Mouse (Mus musculus) kidney, postnatal 4 days (tissue): ENCODE measurements around the gene 2300003K06Rik.
"Not testable (repeated sequence)": the region's sequence is repeated elsewhere in the genome, so short reads cannot be mapped to it uniquely, and the experiment has no call there.

ENCODE experiments used
- DNase-seq, 2 experiments: peaks; one replicate each; pipeline ENCODE4 v3.0.0; 2021; ENCODE audit warnings: mixed read lengths in 2 of 2

Gene 2300003K06Rik

DNA sequence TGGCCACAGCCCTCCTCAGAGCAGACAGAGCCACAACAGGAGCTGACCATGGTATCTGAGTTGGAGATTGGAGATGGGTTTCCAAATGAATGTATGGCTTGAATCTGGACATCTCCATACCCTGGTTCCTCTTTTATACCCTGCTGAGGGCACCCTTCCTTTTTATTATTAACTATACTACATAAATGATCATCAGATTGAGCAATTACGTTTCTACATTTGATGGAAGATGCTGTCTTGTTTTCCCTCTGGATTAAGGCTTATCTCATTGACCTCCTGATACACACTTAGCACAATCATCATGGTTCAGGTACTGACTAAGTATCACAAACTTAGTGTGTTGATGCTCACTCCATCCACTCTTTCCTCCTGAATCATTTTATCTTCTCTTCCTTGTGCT is at the start of gene 2300003K06Rik:
Gene 2300003K06Rik, minus strand, starts transcription at position 101 of the 400 bp plus-strand sequence.
- DNase-seq: no peak

- not testable (repeated sequence) for DNase-seq
Observed at GRCm38 (mm10) chr11:99878887-99879286, 41.0 kb upstream of the 2300003K06Rik start, which contains the start of gene Gm11567. Gm11567 (plus strand) TSS chr11:99879187.

GRCm38 (mm10) chr11:99873089-99873488 is 35.2 kb upstream of the 2300003K06Rik start, which contains the start of gene Krtap9-1:
Krtap9-1 (plus strand) TSS chr11:99873389.
- DNase-seq: not testable (repeated sequence)

GRCm38 (mm10) chr11:99864176-99864575 is 26.3 kb upstream of the 2300003K06Rik start, which contains the start of gene Gm11559:
Gm11559 (plus strand) TSS chr11:99864476.
- not testable (repeated sequence) for DNase-seq

GRCm38 (mm10) chr11:99858761-99859160 is 20.9 kb upstream of the 2300003K06Rik start:
- no peak for DNase-seq

GRCm38 (mm10) chr11:99857617-99858016 is 19.8 kb upstream of the 2300003K06Rik start, which contains the start of gene Gm11568:
Gm11568 (plus strand) TSS chr11:99857917.
- no peak for DNase-seq

GRCm38 (mm10) chr11:99854121-99854520 is 16.3 kb upstream of the 2300003K06Rik start:
- peak; percentile 15 to 16 for DNase-seq

DNA sequence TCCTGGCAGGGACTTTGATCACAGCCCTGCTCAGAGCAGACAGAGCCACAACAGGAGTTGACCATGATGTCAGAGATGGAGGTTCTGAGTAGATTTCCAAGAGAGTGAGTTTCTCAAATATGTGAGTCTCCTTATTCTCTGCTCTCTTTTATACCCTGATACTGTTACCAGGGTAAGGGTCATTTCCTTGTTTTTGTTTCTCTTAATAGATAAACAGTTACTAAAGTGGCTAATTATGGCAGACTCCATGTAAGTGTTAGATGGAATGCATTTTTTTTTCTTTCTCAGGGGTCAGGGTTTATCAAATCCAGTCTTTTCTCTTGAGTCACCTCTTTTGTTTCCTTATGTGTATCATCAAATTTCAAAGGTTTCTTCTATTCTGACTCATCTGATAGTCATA is 13.6 kb upstream of the 2300003K06Rik start, which contains the start of gene Krtap4-16:
Gene Krtap4-16, minus strand, starts transcription at position 101 of the 400 bp plus-strand sequence.
- no peak for DNase-seq

DNA sequence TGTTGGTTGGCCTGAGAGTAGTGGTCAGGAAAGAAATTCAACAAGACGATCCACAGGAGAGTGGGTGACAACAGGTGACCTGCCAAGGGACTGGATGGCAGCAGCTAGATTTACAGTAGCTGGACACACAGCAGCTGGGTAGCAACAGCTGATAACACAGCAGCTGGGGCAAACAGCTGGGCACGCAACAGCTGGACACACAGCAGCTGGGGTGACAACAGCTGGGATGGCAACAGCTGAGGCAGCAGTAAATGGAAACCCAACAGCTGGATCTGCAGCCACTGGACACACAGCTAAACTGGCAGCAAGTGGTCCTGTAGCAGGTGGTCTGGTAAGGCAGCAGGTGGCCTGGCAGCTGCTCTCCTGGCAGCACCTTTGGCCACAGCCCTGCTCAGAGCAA is 8.9 kb upstream of the 2300003K06Rik start:
- DNase-seq: no peak

DNA sequence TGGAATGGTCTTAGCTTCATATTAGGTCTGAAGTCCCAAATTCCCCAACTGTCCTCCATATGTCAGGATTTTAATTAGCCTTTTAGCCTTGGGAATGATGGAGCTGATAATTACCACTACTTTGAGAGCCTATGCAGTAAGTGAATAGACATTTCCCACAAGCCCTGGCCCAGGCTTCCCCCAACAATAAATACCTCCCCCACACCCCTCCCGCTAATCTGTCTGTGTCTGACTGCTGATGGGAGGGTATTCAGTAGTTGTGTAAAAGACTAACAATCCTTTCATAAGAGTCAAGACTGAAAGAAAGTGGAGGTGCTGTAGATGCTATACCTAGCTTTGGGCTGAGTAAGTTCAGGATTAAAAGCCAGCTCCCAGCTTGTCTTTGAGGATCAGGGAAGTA is 4.3 kb upstream of the 2300003K06Rik start:
- DNase-seq: no peak

GRCm38 (mm10) chr11:99815566-99815965 is 22.3 kb downstream of the 2300003K06Rik start, which contains the start of gene Gm11564:
Gm11564 (minus strand) TSS chr11:99815666.
- DNase-seq: not testable (repeated sequence)

GRCm38 (mm10) chr11:99809792-99810191 is 28.1 kb downstream of the 2300003K06Rik start, which contains the start of gene Krtap4-13:
Krtap4-13 (minus strand) TSS chr11:99809892.
- not testable (repeated sequence) for DNase-seq

GRCm38 (mm10) chr11:99804346-99804745 is 33.5 kb downstream of the 2300003K06Rik start, which contains the start of gene Gm11554:
Gm11554 (minus strand) TSS chr11:99804446.
- DNase-seq: not testable (repeated sequence)

- DNase-seq: not testable (repeated sequence)
Observed at GRCm38 (mm10) chr11:99798832-99799231, 39.0 kb downstream of the 2300003K06Rik start, which contains the start of gene Gm11569. Gm11569 (minus strand) TSS chr11:99798932.

GRCm38 (mm10) chr11:99793367-99793766 is 44.5 kb downstream of the 2300003K06Rik start, which contains the start of gene Gm11596:
Gm11596 (minus strand) TSS chr11:99793467.
- DNase-seq: no peak
